Mouse (Mus musculus) G1E (cell line): ENCODE results near the gene Atl2.

Experiments used
- CTCF ChIP-seq: IDR thresholded peaks from 2 replicates; pipeline ENCODE4 v1.5.1; 2012; ENCODE audit warnings: low read depth, low read length, inconsistent platforms, mixed read lengths
- GATA1 ChIP-seq: IDR thresholded peaks from 2 replicates; pipeline ENCODE4 v1.6.1; 2012; ENCODE audit warnings: borderline replicate concordance, low read length, inconsistent platforms, mixed read lengths
- GATA2 ChIP-seq: IDR thresholded peaks from 2 replicates; pipeline ENCODE4 v1.6.1; 2012; ENCODE audit warnings: low read depth, low read length, inconsistent platforms, borderline replicate concordance
- POLR2AphosphoS5 ChIP-seq: IDR thresholded peaks from 2 replicates; pipeline ENCODE4 v1.6.1; 2012; ENCODE audit warnings: low read depth, low read length, inconsistent platforms; ENCODE audit not compliant: insufficient replicate concordance
- TAL1 ChIP-seq: conservative IDR thresholded peaks from 2 replicates; pipeline ENCODE4 v1.6.1; 2012; ENCODE audit warnings: low read depth, low read length, inconsistent platforms, mixed read lengths

DNA sequence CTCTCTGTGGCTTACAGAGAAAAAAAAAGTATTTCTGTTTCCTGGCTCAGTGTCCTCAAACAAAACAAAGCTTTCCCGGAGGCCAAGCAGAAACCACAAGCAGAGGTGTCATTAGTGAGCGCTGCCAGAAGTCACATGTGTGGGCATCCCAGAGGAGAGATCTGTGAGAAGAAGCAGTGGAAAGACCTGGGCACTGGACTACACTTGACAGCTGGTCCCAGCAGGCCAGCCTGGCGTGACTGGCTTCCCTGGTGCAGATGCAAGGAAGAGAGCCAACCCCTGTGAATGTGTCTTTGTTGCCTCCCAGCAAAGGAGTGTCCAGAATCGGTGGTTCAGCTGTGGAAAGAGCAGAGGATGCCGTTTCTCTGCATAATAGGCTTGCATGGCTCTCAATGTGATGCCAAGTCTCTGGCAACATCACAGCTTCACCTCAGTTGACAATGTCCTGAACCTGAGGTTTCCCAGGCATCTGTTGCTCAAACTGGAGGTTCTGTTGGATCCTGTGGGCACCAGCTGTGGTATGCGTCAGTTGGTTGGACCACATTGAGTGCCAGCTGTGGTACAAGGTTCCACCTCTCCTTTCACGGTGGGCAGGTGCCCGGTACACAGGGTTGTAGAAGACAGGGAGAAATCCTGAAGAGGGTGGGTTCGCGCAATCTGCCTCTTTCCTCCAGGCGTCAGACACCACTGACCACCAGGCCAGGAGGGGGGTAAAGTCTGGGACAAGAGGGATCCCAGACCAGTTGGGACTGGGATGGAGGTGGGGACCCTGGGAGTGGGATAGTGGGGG lies 70.5 kb downstream of the Atl2 start:
- TF ChIP-seq CTCF (no peak), TAL1 (no peak), GATA1 (no peak), POLR2AphosphoS5 (no peak), GATA2 (no peak)
